In genomic region chr19:24900581-24901220, GRCm38 (mm10) we compare ENCODE assay signal across 10 mouse cellular contexts. TPM values are rescaled to one million over a fixed set of nuclear protein-coding genes. Genes with fewer than 3 reads are reported as not detected.
DNase-seq lines count a peak whose midpoint lies in the region; ATAC-seq and TF ChIP-seq lines count a peak whose summit lies in the region.
"Had no signal": no experiment of that assay in that cellular context is flagged by ENCODE, and none has a peak within 500 bp of the region (broad histone marks: within the 10 kb centered on the region; RNA-seq: fewer than 3 reads in every experiment).

Gene Foxd4 (minus strand): TSS chr19:24901197.

- peak within 1 kb of the TSS; percentile 80 for H3K4me2 ChIP-seq in heart, embryonic 12.5 days
- H3K4me2 ChIP-seq in hindbrain, embryonic 12.5 days (replicated peaks): peak within 1 kb of the TSS; percentile 64
- H3K4me2 ChIP-seq in midbrain, embryonic 12.5 days (replicated peaks): peak within 1 kb of the TSS; percentile 92

- WGBS in heart, embryonic 12.5 days: 1% methylated on average over 27 of the region's 27 CpGs
- WGBS in hindbrain, embryonic 12.5 days: under 1% methylated on average over 25 of the region's 27 CpGs
- whole genome bisulfite sequencing in midbrain, embryonic 12.5 days: 1% methylated on average over 27 of the region's 27 CpGs

- no peak for TF ChIP-seq CTCF in bone marrow macrophage, adult 2 months (IDR thresholded peaks at IDR 0.05; ENCODE audit: low read depth, low read length)

- intact Hi-C loops in left cerebral cortex, postnatal 4 days (cut with DNase I): no loop called here

- H3K9me3 ChIP-seq in heart, embryonic 12.5 days (replicated peaks): no peaks in the 10 kb centered on the region
- no peaks in the 10 kb centered on the region for H3K9me3 ChIP-seq in hindbrain, embryonic 12.5 days (replicated peaks)
- no peaks in the 10 kb centered on the region for H3K9me3 ChIP-seq in midbrain, embryonic 12.5 days

- H3K4me3 ChIP-seq in heart, embryonic 12.5 days: peak within 1 kb of the TSS; percentile 45
- H3K4me3 ChIP-seq in bone marrow macrophage, adult 2 months (ENCODE audit: insufficient read depth, low read length): peak within 1 kb of the TSS; percentile 32
- H3K4me3 ChIP-seq in hindbrain, embryonic 12.5 days: peak within 1 kb of the TSS; percentile 40
- H3K4me3 ChIP-seq in midbrain, embryonic 12.5 days: peak within 1 kb of the TSS; percentile 52

- no peak for ATAC-seq in heart, embryonic 12.5 days (ENCODE audit: insufficient number of reproducible peaks, low FRiP score)
- 0 out of 2 replicates have a peak, but pooled peaks have one; percentile 17 for ATAC-seq in hindbrain, embryonic 12.5 days (ENCODE audit: low FRiP score)
- ATAC-seq in midbrain, embryonic 12.5 days (ENCODE audit: low FRiP score, low read depth): peak; percentile 45
- ATAC-seq: CD4-positive, CD25-positive, alpha-beta regulatory T cell, adult 4 months had no signal

- H3K27me3 ChIP-seq in heart, embryonic 12.5 days (replicated peaks): peaks cover 80% of the 10 kb centered on the region
- peaks cover 82% of the 10 kb centered on the region for H3K27me3 ChIP-seq in hindbrain, embryonic 12.5 days
- peaks cover 78% of the 10 kb centered on the region for H3K27me3 ChIP-seq in midbrain, embryonic 12.5 days

- peaks cover 24% of the 10 kb centered on the region for H3K4me1 ChIP-seq in heart, embryonic 12.5 days (replicated peaks)
- H3K4me1 ChIP-seq in bone marrow macrophage, adult 2 months (ENCODE audit: control insufficient read depth, insufficient read depth, low read length): no peaks in the 10 kb centered on the region
- H3K4me1 ChIP-seq in hindbrain, embryonic 12.5 days: peaks cover 22% of the 10 kb centered on the region
- H3K4me1 ChIP-seq in midbrain, embryonic 12.5 days: peaks cover 26% of the 10 kb centered on the region

- TF ChIP-seq POLR2A in bone marrow macrophage, adult 2 months (IDR thresholded peaks at IDR 0.05; ENCODE audit: borderline replicate concordance, low read depth, low read length): no peak

- H3K36me3 ChIP-seq in heart, embryonic 12.5 days: no peaks in the 10 kb centered on the region
- H3K36me3 ChIP-seq in hindbrain, embryonic 12.5 days: no peaks in the 10 kb centered on the region
- H3K36me3 ChIP-seq in midbrain, embryonic 12.5 days: no peaks in the 10 kb centered on the region

- H3K9ac ChIP-seq in heart, embryonic 12.5 days: no peak within 1 kb of the TSS
- no peak within 1 kb of the TSS for H3K9ac ChIP-seq in hindbrain, embryonic 12.5 days
- H3K9ac ChIP-seq in midbrain, embryonic 12.5 days (replicated peaks): peak within 1 kb of the TSS; percentile 47; the same call in 1 of the 2 replicates

- H3K27ac ChIP-seq in heart, embryonic 12.5 days (ENCODE audit: poor library complexity, severe bottlenecking): no peak within 1 kb of the TSS
- H3K27ac ChIP-seq in bone marrow macrophage, adult 2 months (ENCODE audit: insufficient read depth, low read depth, low read length): no peak within 1 kb of the TSS
- no peak within 1 kb of the TSS for H3K27ac ChIP-seq in hindbrain, embryonic 12.5 days
- no peak within 1 kb of the TSS for H3K27ac ChIP-seq in midbrain, embryonic 12.5 days (replicated peaks)

- no peak for DNase-seq in heart, adult 9 months (ENCODE audit: low spot score in 2 of 2)
- no peak for DNase-seq in cerebellum, adult 9-11 months
- no peak for DNase-seq in left cerebral cortex, postnatal 4 days
- no peak for DNase-seq in thymus, adult 18-20 months

RNA-seq across cellular contexts. Expression of gene Foxd4, which starts in this region (rescaled TPM):
- polyA plus RNA-seq in heart, embryonic 12.5 days (2016; fragmentation: Nextera tagmentation; extraction: Ambion mirVana): not detected in 2 replicates
- polyA plus RNA-seq in bone marrow macrophage, adult 2 months (2012; ENCODE audit: insufficient read depth, insufficient read length, missing spikeins): not detected in 2 replicates
- 0.20 and 0.87 TPM in 2 replicates for polyA plus RNA-seq in hindbrain, embryonic 12.5 days (2016; fragmentation: Nextera tagmentation; extraction: Ambion mirVana)
- 0.09 and 0.18 TPM in 2 replicates for polyA plus RNA-seq in midbrain, embryonic 12.5 days (2016; fragmentation: Nextera tagmentation; extraction: Ambion mirVana)
- not detected for total RNA-seq in left cerebral cortex, postnatal 4 days (2021)
- polyA plus RNA-seq: CD4-positive, CD25-positive, alpha-beta regulatory T cell, adult 4 months; gonadal fat pad, adult 2 months had no signal

Comparison
In these comparisons a context has a peak if more than half of its experiments do, and no peak if none do; other contexts are left out.
1. Peak in ATAC-seq, H3K4me3 ChIP-seq and H3K4me2 ChIP-seq in hindbrain, embryonic 12.5 days; RNA of the gene not detected or under 1 TPM.
2. Peak in ATAC-seq, H3K4me3 ChIP-seq, H3K9ac ChIP-seq and H3K4me2 ChIP-seq in midbrain, embryonic 12.5 days; RNA of the gene not detected or under 1 TPM.